Mouse (Mus musculus) MEL (cell line): ENCODE data around the gene Iqschfp. TPM values are rescaled to one million over a fixed set of nuclear protein-coding genes. Genes with fewer than 3 reads are reported as not detected.

ENCODE experiments used
- DNase-seq: peaks from one replicate; pipeline ENCODE4 v3.0.0; 2011; ENCODE audit warnings: low read depth, low spot score
- H3K27ac ChIP-seq: 2 replicates; pipeline ENCODE4 v1.5.1; 2012; ENCODE audit warnings: low read depth, mild to moderate bottlenecking, control low read depth, low read length, moderate library complexity; ENCODE audit not compliant: control insufficient read depth
- H3K27me3 ChIP-seq, 2 experiments: fragments of 150-350 bp in 1 of 2; sonication (generic) in 1 of 2; 2 replicates each; pipeline ENCODE4 v1.6.1; 2012; ENCODE audit warnings: low read length in 2 of 2, mild to moderate bottlenecking in 2 of 2, improper control_type of control experiment in 1 of 2, moderate library complexity in 1 of 2; ENCODE audit not compliant: insufficient read depth in 2 of 2, control insufficient read depth in 1 of 2
- H3K36me3 ChIP-seq, 2 experiments: 2 replicates each; pipeline ENCODE4 v1.6.1; 2012 to 2014; ENCODE audit warnings: low read length in 2 of 2, improper control_type of control experiment in 1 of 2, inconsistent platforms in 1 of 2, mild to moderate bottlenecking in 1 of 2; ENCODE audit not compliant: insufficient read depth in 2 of 2, control insufficient read depth in 1 of 2
- H3K4me1 ChIP-seq, 2 experiments: fragments of 150-350 bp in 1 of 2; sonication (generic) in 1 of 2; 2 replicates each; pipeline ENCODE4 v1.6.1; 2012; ENCODE audit warnings: low read length in 2 of 2, improper control_type of control experiment in 1 of 2, mild to moderate bottlenecking in 1 of 2; ENCODE audit not compliant: insufficient read depth in 2 of 2, control insufficient read depth in 1 of 2
- H3K4me3 ChIP-seq, 2 experiments: fragments of 150-350 bp in 1 of 2; sonication (generic) in 1 of 2; 2 replicates each; pipeline ENCODE4 v1.5.1; 2012; ENCODE audit warnings: low read depth in 2 of 2, low read length in 2 of 2, mild to moderate bottlenecking in 2 of 2, moderate library complexity in 2 of 2, control low read depth in 1 of 2, improper control_type of control experiment in 1 of 2; ENCODE audit not compliant: control insufficient read depth in 1 of 2, insufficient read depth in 1 of 2
- H3K79me2 ChIP-seq: 2 replicates; pipeline ENCODE4 v1.6.1; 2012; ENCODE audit warnings: mild to moderate bottlenecking, low read length, moderate library complexity; ENCODE audit not compliant: control insufficient read depth, poor library complexity, insufficient read depth
- H3K9ac ChIP-seq: 2 replicates; pipeline ENCODE4 v1.6.1; 2012; ENCODE audit warnings: low read depth, mild to moderate bottlenecking, control low read depth, low read length, moderate library complexity; ENCODE audit not compliant: control insufficient read depth, poor library complexity, severe bottlenecking
- H3K9me3 ChIP-seq: fragments of 150-350 bp; sonication (generic); replicated peaks from 2 replicates; pipeline ENCODE4 v1.6.1; 2012; ENCODE audit warnings: mild to moderate bottlenecking, low read length, improper control_type of control experiment, moderate library complexity; ENCODE audit not compliant: insufficient read depth
- EP300 ChIP-seq, 2 experiments: IDR thresholded peaks; 2 replicates each; pipeline ENCODE4 v1.6.1; 2011; ENCODE audit warnings: improper control_type of control experiment in 2 of 2, low read length in 2 of 2, low read depth in 1 of 2, mild to moderate bottlenecking in 1 of 2
- HCFC1 ChIP-seq: IDR thresholded peaks from 2 replicates; pipeline ENCODE4 v1.6.1; 2012; ENCODE audit warnings: low read depth, mild to moderate bottlenecking, inconsistent platforms, low read length, improper control_type of control experiment, moderate library complexity
- MAX ChIP-seq: IDR thresholded peaks from 2 replicates; pipeline ENCODE4 v1.6.1; 2011; ENCODE audit warnings: low read length, improper control_type of control experiment
- MEF2A ChIP-seq: IDR thresholded peaks from 2 replicates; pipeline ENCODE4 v1.6.1; 2014; ENCODE audit warnings: low read depth, mild to moderate bottlenecking, inconsistent platforms, low read length, improper control_type of control experiment; ENCODE audit not compliant: poor library complexity, insufficient replicate concordance, severe bottlenecking; ENCODE audit errors: extremely low read depth
- MYC ChIP-seq: IDR thresholded peaks from 2 replicates; pipeline ENCODE4 v1.6.1; 2011; ENCODE audit warnings: low read depth, mild to moderate bottlenecking, low read length, improper control_type of control experiment, moderate library complexity
- POLR2AphosphoS5 ChIP-seq: IDR thresholded peaks from 2 replicates; pipeline ENCODE4 v1.6.1; 2012; ENCODE audit warnings: low read depth, borderline replicate concordance, mild to moderate bottlenecking, inconsistent platforms, low read length, moderate library complexity, mixed read lengths
- RCOR1 ChIP-seq: IDR thresholded peaks from 2 replicates; pipeline ENCODE4 v1.6.1; 2012; ENCODE audit warnings: low read depth, mild to moderate bottlenecking, inconsistent platforms, low read length, improper control_type of control experiment
- SIN3A ChIP-seq: IDR thresholded peaks from 2 replicates; pipeline ENCODE4 v1.6.1; 2012; ENCODE audit warnings: low read length, improper control_type of control experiment, inconsistent platforms
- TAL1 ChIP-seq: IDR thresholded peaks from 2 replicates; pipeline ENCODE4 v1.6.1; 2012; ENCODE audit warnings: mild to moderate bottlenecking, inconsistent platforms, low read length, moderate library complexity, mixed read lengths
- USF1 ChIP-seq: IDR thresholded peaks from 2 replicates; pipeline ENCODE4 v1.6.1; 2014; ENCODE audit warnings: low read depth, mild to moderate bottlenecking, inconsistent platforms, low read length, improper control_type of control experiment, moderate library complexity
- ZMIZ1 ChIP-seq: IDR thresholded peaks from 2 replicates; pipeline ENCODE4 v1.6.1; 2012; ENCODE audit warnings: low read depth, mild to moderate bottlenecking, inconsistent platforms, low read length, improper control_type of control experiment, moderate library complexity
- ZNF384 ChIP-seq: IDR thresholded peaks from 2 replicates; pipeline ENCODE4 v1.6.1; 2012; ENCODE audit warnings: low read depth, mild to moderate bottlenecking, inconsistent platforms, low read length, improper control_type of control experiment
- polyA plus RNA-seq, 2 experiments: library from polyadenylated mRNA; stranded (reverse) in 1 of 2; unstranded in 1 of 2; fragments of >175 nt in 1 of 2; fragments of >200 nt in 1 of 2; gene quantifications; 2 replicates each; pipeline versions ENCODE4 v1.2.1 to v1.2.4; 2012; ENCODE audit warnings: low replicate concordance in 2 of 2, low read depth in 1 of 2; ENCODE audit not compliant: insufficient read length in 2 of 2, insufficient read depth in 1 of 2, missing spikeins in 1 of 2
- total RNA-seq: library from RNA; depleted of rRNA; stranded (reverse); fragments of 300-350 nt; gene quantifications from 2 replicates; pipeline ENCODE4 v1.2.3, GENCODE M21; 2012

The Iqschfp gene
- total and polyA plus RNA-seq, 3 experiments, result not detected

DNA sequence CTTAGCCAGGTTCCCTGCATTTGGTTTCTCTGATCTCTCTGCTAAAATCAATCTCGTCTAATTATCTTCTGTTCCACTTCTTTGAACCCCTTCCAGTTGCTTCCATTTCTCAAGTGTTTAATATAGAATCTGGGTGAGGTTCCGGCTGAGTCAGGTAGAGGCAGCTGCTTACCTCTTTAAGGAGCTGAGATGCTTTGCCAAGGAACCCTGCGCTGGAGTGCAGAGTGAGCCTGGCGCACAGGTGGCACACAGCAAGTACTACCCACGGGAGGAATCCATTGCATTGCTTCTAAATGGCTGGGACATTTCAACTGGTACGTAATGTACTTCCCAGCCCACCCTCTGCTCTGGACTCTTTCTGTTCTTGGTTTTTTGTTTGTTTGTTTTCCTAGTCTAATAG lies 587.2 kb downstream of the Iqschfp start:
- H3K27me3 ChIP-seq, result peaks cover 1 to 3% of the 10 kb centered on the region in 2 experiments; a peak in 2 of 4 replicates
- H3K36me3 ChIP-seq, result no peaks in the 10 kb centered on the region
- no peaks in the 10 kb centered on the region for H3K9me3 ChIP-seq
- H3K79me2 ChIP-seq, result no peaks in the 10 kb centered on the region
- no peak overlapping the region for H3K27ac ChIP-seq
- DNase-seq, result no peak
- H3K4me1 ChIP-seq, result no peaks in the 10 kb centered on the region
- no peak overlapping the region for H3K9ac ChIP-seq
- TF ChIP-seq HCFC1, result no peak
- no peak for TF ChIP-seq MAX
- TF ChIP-seq POLR2AphosphoS5, result no peak
- TF ChIP-seq ZMIZ1, result no peak
- H3K4me3 ChIP-seq, result no peak overlapping the region

DNA sequence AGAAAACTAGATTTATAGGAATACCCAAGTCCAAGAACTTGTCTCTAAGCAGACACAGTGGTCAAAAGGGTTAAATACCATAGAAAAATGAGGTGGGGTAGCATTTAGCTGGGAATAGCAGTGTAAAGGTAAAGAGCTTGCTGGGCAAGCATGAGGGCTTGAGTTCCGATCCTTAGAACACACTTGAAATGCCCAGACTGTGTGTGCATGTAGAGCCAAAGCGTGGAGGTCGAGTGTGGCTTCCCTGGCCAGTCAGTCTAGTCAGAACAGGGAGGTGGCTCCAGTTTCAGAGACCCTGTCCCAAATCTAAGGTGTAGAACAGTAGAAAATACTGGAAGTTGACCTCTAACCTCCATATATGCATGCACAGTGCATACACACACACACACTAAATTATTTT lies 591.5 kb downstream of the Iqschfp start:
- no peak overlapping the region for H3K9ac ChIP-seq
- no peak for DNase-seq
- no peak overlapping the region for H3K27ac ChIP-seq
- no peak overlapping the region for H3K4me3 ChIP-seq
- no peaks in the 10 kb centered on the region for H3K36me3 ChIP-seq
- H3K9me3 ChIP-seq, result no peaks in the 10 kb centered on the region
- peaks cover 1 to 3% of the 10 kb centered on the region in 2 experiments; a peak in 3 of 4 replicates for H3K27me3 ChIP-seq
- H3K4me1 ChIP-seq, result no peaks in the 10 kb centered on the region
- TF ChIP-seq MYC, result no peak
- TF ChIP-seq RCOR1, result no peak
- TF ChIP-seq HCFC1, result no peak
- no peak for TF ChIP-seq USF1
- no peak for TF ChIP-seq MEF2A
- no peak for TF ChIP-seq EP300 (IDR thresholded peaks at IDR 0.05; ENCODE audit: low read depth in 1 of 2, low read length in 2 of 2)
- no peaks in the 10 kb centered on the region for H3K79me2 ChIP-seq

DNA sequence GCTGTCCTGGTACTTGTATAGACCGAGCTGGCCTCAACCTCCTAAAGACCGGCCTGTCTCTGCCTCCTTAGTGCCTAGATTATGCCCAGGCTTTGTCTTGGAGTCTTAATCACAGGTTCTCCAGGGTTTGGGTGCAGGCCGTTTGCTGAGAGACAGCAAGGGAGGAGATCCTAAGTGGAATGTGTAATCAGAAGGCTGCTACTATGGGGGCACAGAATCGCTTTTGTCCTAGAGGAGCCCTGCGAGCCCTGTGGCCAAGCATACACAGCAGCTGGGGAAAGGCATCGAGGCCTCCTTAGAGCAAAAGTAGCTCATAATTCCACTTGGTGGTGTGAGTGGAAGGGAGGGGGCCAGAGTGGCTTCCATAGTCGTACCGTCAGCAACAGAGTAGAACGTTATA lies 592.0 kb downstream of the Iqschfp start:
- TF ChIP-seq TAL1 (no peak), MYC (no peak), ZNF384 (no peak), SIN3A (no peak)
- H3K79me2 ChIP-seq, result no peaks in the 10 kb centered on the region
- H3K9ac ChIP-seq, result no peak overlapping the region
- H3K4me1 ChIP-seq, result no peaks in the 10 kb centered on the region
- no peak overlapping the region for H3K4me3 ChIP-seq
- peaks cover 1 to 3% of the 10 kb centered on the region in 2 experiments; a peak in 3 of 4 replicates for H3K27me3 ChIP-seq
- H3K9me3 ChIP-seq, result no peaks in the 10 kb centered on the region
- H3K36me3 ChIP-seq, result no peaks in the 10 kb centered on the region
- no peak overlapping the region for H3K27ac ChIP-seq
- DNase-seq, result no peak
